Mouse (Mus musculus): ENCODE results near the gene Pgk1. TPM values are rescaled to one million over a fixed set of nuclear protein-coding genes. Genes with fewer than 3 reads are reported as not detected.

Pgk1 gene
- polyA plus RNA-seq, 1 experiment from 2014 or later: 511 TPM

Other genes with a start within 250 kb of the Pgk1 start
- gene Magt1, start 175.2 kb upstream of the Pgk1 start, polyA plus RNA-seq (2015; fragmentation: Nextera tagmentation; extraction: Ambion mirVana): 78.8 and 81.5 TPM in 2 replicates
- 527 and 534 TPM in 2 replicates for gene Cox7b, start 171.4 kb upstream of the Pgk1 start, polyA plus RNA-seq (2015; fragmentation: Nextera tagmentation; extraction: Ambion mirVana)
- gene Atp7a, start 159.8 kb upstream of the Pgk1 start, polyA plus RNA-seq (2015; fragmentation: Nextera tagmentation; extraction: Ambion mirVana): 20.5 and 21.2 TPM in 2 replicates
- 0.65 and 0.69 TPM in 2 replicates for gene Tlr13, start 43.9 kb upstream of the Pgk1 start, polyA plus RNA-seq (2015; fragmentation: Nextera tagmentation; extraction: Ambion mirVana)
- 8.8 TPM in 2 replicates for gene Taf9b, start 34.1 kb downstream of the Pgk1 start, polyA plus RNA-seq (2015; fragmentation: Nextera tagmentation; extraction: Ambion mirVana)
- gene Fnd3c2, start 68.3 kb downstream of the Pgk1 start, polyA plus RNA-seq (2015; fragmentation: Nextera tagmentation; extraction: Ambion mirVana): not detected in 2 replicates